Mouse (Mus musculus): ENCODE measurements around the gene Zmiz2. TPM values are rescaled to one million over a fixed set of nuclear protein-coding genes. Genes with fewer than 3 reads are reported as not detected.

Gene Zmiz2
- total and polyA plus RNA-seq, 3 experiments: 12.3 to 90.3 (median 35.5) TPM

GRCm38 (mm10) chr11:6440171-6440570, 51.3 kb downstream of the Zmiz2 start:
- Histone ChIP-seq H3K27ac (ENCODE audit: control insufficient read depth, low read depth, low read length) (no peak overlapping the region), H3K9me3 (replicated peaks; ENCODE audit: insufficient read depth, low read length) (no peaks in the 10 kb centered on the region), H3K9ac (ENCODE audit: control insufficient read depth, low read depth, low read length, poor library complexity, severe bottlenecking) (no peak overlapping the region), H3K36me3 (ENCODE audit: control insufficient read depth in 1 of 2, insufficient read depth in 2 of 2, low read length in 2 of 2) (peaks cover 4 to 10% of the 10 kb centered on the region in 2 experiments), H3K4me1 (ENCODE audit: control insufficient read depth in 1 of 2, insufficient read depth in 2 of 2, low read length in 2 of 2) (peaks cover 2 to 7% of the 10 kb centered on the region in 2 experiments; a peak in 2 of 4 replicates), H3K27me3 (ENCODE audit: control insufficient read depth in 1 of 2, insufficient read depth in 2 of 2, low read length in 2 of 2) (no peaks in the 10 kb centered on the region), H3K4me3 (ENCODE audit: control insufficient read depth in 1 of 2, insufficient read depth in 1 of 2, low read depth in 2 of 2, low read length in 2 of 2) (no peak overlapping the region), H3K79me2 (ENCODE audit: control insufficient read depth, insufficient read depth, low read length, poor library complexity) (peaks cover 2% of the 10 kb centered on the region)
- no peak for TF ChIP-seq TBP (IDR thresholded peaks at IDR 0.05; ENCODE audit: low read depth, low read length)
- no peak for TF ChIP-seq MAZ (IDR thresholded peaks at IDR 0.05; ENCODE audit: low read depth, low read length)
- no peak for TF ChIP-seq CHD1 (IDR thresholded peaks at IDR 0.05; ENCODE audit: low read depth, low read length)
- no peak for TF ChIP-seq RCOR1 (IDR thresholded peaks at IDR 0.05; ENCODE audit: low read depth, low read length)
- TF ChIP-seq SMC3 (IDR thresholded peaks at IDR 0.05; ENCODE audit: low read depth, low read length): no peak
- no peak for TF ChIP-seq MAFK (IDR thresholded peaks at IDR 0.05; ENCODE audit: borderline replicate concordance, low read depth, low read length)
- TF ChIP-seq GABPA (IDR thresholded peaks at IDR 0.05; ENCODE audit: low read depth, low read length): no peak
- TF ChIP-seq POLR2A (IDR thresholded peaks at IDR 0.05; ENCODE audit: control insufficient read depth in 1 of 2, insufficient read depth in 1 of 2, low read depth in 1 of 2, low read length in 2 of 2, poor library complexity in 1 of 2): no peak
- no peak for TF ChIP-seq CTCF (IDR thresholded peaks at IDR 0.05 in 2 of 3, conservative IDR thresholded peaks at IDR 0.05 in 1 of 3; ENCODE audit: control insufficient read depth in 1 of 3, insufficient read depth in 1 of 3, low read depth in 2 of 3, low read length in 3 of 3, poor library complexity in 1 of 3, severe bottlenecking in 1 of 3)
- no peak for TF ChIP-seq USF2 (IDR thresholded peaks at IDR 0.05; ENCODE audit: borderline replicate concordance in 1 of 2, insufficient read depth in 1 of 2, low read depth in 1 of 2, low read length in 2 of 2)
- TF ChIP-seq ZNF384 (IDR thresholded peaks at IDR 0.05; ENCODE audit: low read depth, low read length): no peak
- no peak for TF ChIP-seq ETS1 (IDR thresholded peaks at IDR 0.05; ENCODE audit: low read depth, low read length)
- TF ChIP-seq TAL1 (IDR thresholded peaks at IDR 0.05; ENCODE audit: low read length): no peak
- TF ChIP-seq ZC3H11A (IDR thresholded peaks at IDR 0.05; ENCODE audit: low read depth, low read length): no peak
- no peak for TF ChIP-seq NELFE (IDR thresholded peaks at IDR 0.05; ENCODE audit: low read depth, low read length)
- TF ChIP-seq HCFC1 (IDR thresholded peaks at IDR 0.05; ENCODE audit: low read depth, low read length): no peak
- TF ChIP-seq E2F4 (IDR thresholded peaks at IDR 0.05; ENCODE audit: borderline replicate concordance, low read depth, low read length): no peak
- DNase-seq (ENCODE audit: low read depth, low spot score): no peak

- Histone ChIP-seq H3K79me2 (ENCODE audit: control insufficient read depth, insufficient read depth, low read length, poor library complexity) (peaks cover 2% of the 10 kb centered on the region), H3K27me3 (ENCODE audit: control insufficient read depth in 1 of 2, insufficient read depth in 2 of 2, low read length in 2 of 2) (no peaks in the 10 kb centered on the region), H3K9me3 (replicated peaks; ENCODE audit: insufficient read depth, low read length) (no peaks in the 10 kb centered on the region), H3K4me1 (ENCODE audit: control insufficient read depth in 1 of 2, insufficient read depth in 2 of 2, low read length in 2 of 2) (peaks cover 5 to 7% of the 10 kb centered on the region in 2 experiments; a peak in 2 of 4 replicates), H3K36me3 (ENCODE audit: control insufficient read depth in 1 of 2, insufficient read depth in 2 of 2, low read length in 2 of 2) (peaks cover 4 to 11% of the 10 kb centered on the region in 2 experiments), H3K27ac (ENCODE audit: control insufficient read depth, low read depth, low read length) (no peak overlapping the region), H3K4me3 (ENCODE audit: control insufficient read depth in 1 of 2, insufficient read depth in 1 of 2, low read depth in 2 of 2, low read length in 2 of 2) (peak overlapping the region in 1 of 2 experiments; percentile 91; a peak in 1 of 4 replicates), H3K9ac (ENCODE audit: control insufficient read depth, low read depth, low read length, poor library complexity, severe bottlenecking) (0 out of 2 replicates have a peak overlapping the region, but pooled peaks have one; percentile 91)
- TF ChIP-seq MAZ (IDR thresholded peaks at IDR 0.05; ENCODE audit: low read depth, low read length) (no peak), UBTF (IDR thresholded peaks at IDR 0.05; ENCODE audit: borderline replicate concordance, insufficient read depth, low read depth, low read length) (no peak)
- DNase-seq (ENCODE audit: low read depth, low spot score): no peak
These were observed 53.7 kb downstream of the Zmiz2 start for GRCm38 (mm10) chr11:6442566-6442965.

Data from MEL (cell line).